Comparison of ENCODE assay signal across 28 mouse cellular contexts in genomic region chr4:152068166-152068724, GRCm38 (mm10). TPM values are rescaled to one million over a fixed set of nuclear protein-coding genes. Genes with fewer than 3 reads are reported as not detected.
DNase-seq lines count a peak whose midpoint lies in the region; ATAC-seq and TF ChIP-seq lines count a peak whose summit lies in the region.
"Had no signal": no experiment of that assay in that cellular context is flagged by ENCODE, and none has a peak within 500 bp of the region (broad histone marks: within the 10 kb centered on the region; RNA-seq: fewer than 3 reads in every experiment).

No protein-coding gene starts in this region.

- H3K9me3 ChIP-seq in midbrain, embryonic 10.5 days (replicated peaks): no peaks in the 10 kb centered on the region
- no peaks in the 10 kb centered on the region for H3K9me3 ChIP-seq in midbrain, postnatal 0 days (ENCODE audit: low read length)
- no peaks in the 10 kb centered on the region for H3K9me3 ChIP-seq in stomach, postnatal 0 days (ENCODE audit: control insufficient read depth, low read length)
- H3K9me3 ChIP-seq: forebrain, embryonic 10.5 days; G1E; heart, embryonic 15.5 days; intestine, embryonic 15.5 days; midbrain, embryonic 12.5 days had no signal

- DNase-seq in adrenal gland, postnatal 14 days: peak; percentile 40
- DNase-seq in adrenal gland, postnatal 36 days: no peak
- no peak for DNase-seq in midbrain, embryonic 10.5 days (ENCODE audit: low spot score)
- no peak for DNase-seq in midbrain, postnatal 0 days (ENCODE audit: low spot score)
- DNase-seq in gastrocnemius, postnatal 10 days: peak; percentile 41
- DNase-seq in ovary, adult 18-20 months (ENCODE audit: low spot score): no peak
- DNase-seq in stomach, postnatal 0 days (ENCODE audit: low spot score): no peak
- DNase-seq: cerebellum, adult 11-12 months; cerebellum, postnatal 10 days; kidney, adult 9 months; kidney, postnatal 14 days; retina, postnatal 1 day; right cerebral cortex, postnatal 25 days; thymus, adult 18-20 months; thymus, postnatal 4 days had no signal

- peak overlapping the region; percentile 58; the same call in 1 of the 2 replicates for H3K27ac ChIP-seq in midbrain, embryonic 10.5 days (replicated peaks)
- H3K27ac ChIP-seq in midbrain, postnatal 0 days (ENCODE audit: low read depth, low read length): no peak overlapping the region
- H3K27ac ChIP-seq in stomach, postnatal 0 days (replicated peaks): no peak overlapping the region
- H3K27ac ChIP-seq: forebrain, embryonic 10.5 days; heart, adult 2 months; heart, embryonic 15.5 days; intestine, embryonic 15.5 days; midbrain, embryonic 12.5 days had no signal

- 74% methylated on average over 6 of the region's 6 CpGs for WGBS in midbrain, embryonic 10.5 days
- WGBS in midbrain, postnatal 0 days: 77% methylated on average over 6 of the region's 6 CpGs
- 66% methylated on average over 6 of the region's 6 CpGs for WGBS in stomach, postnatal 0 days

- no peak for TF ChIP-seq CTCF in midbrain, postnatal 0 days (IDR thresholded peaks at IDR 0.05)
- no peak for TF ChIP-seq CTCF in stomach, postnatal 0 days (IDR thresholded peaks at IDR 0.05; ENCODE audit: low read depth)

- no peaks in the 10 kb centered on the region for H3K27me3 ChIP-seq in midbrain, embryonic 10.5 days (ENCODE audit: low read depth, poor library complexity, severe bottlenecking)
- no peaks in the 10 kb centered on the region for H3K27me3 ChIP-seq in midbrain, postnatal 0 days (ENCODE audit: insufficient read depth, low read length)
- no peaks in the 10 kb centered on the region for H3K27me3 ChIP-seq in stomach, postnatal 0 days (ENCODE audit: control insufficient read depth, insufficient read depth, low read length)
- H3K27me3 ChIP-seq: CH12.LX; heart, embryonic 15.5 days; intestine, embryonic 15.5 days; midbrain, embryonic 12.5 days had no signal

- ATAC-seq in midbrain, postnatal 0 days (ENCODE audit: low FRiP score): no peak
- no peak for ATAC-seq in stomach, postnatal 0 days (ENCODE audit: low FRiP score, low TSS enrichment)
- ATAC-seq: forebrain, embryonic 16.5 days; hindbrain, embryonic 16.5 days; intestine, embryonic 15.5 days; lung, postnatal 0 days had no signal

- H3K9ac ChIP-seq in midbrain, postnatal 0 days (replicated peaks; ENCODE audit: low read length, poor library complexity, severe bottlenecking): no peak overlapping the region
- H3K9ac ChIP-seq in stomach, postnatal 0 days (ENCODE audit: low read length): no peak overlapping the region; the same call in 1 of the 2 replicates
- H3K9ac ChIP-seq: heart, embryonic 15.5 days; intestine, embryonic 15.5 days; midbrain, embryonic 12.5 days had no signal

- no peak overlapping the region for H3K4me2 ChIP-seq in midbrain, postnatal 0 days (ENCODE audit: low read depth, low read length, poor library complexity, severe bottlenecking)
- no peak overlapping the region for H3K4me2 ChIP-seq in stomach, postnatal 0 days (replicated peaks; ENCODE audit: low read depth)
- H3K4me2 ChIP-seq: heart, embryonic 15.5 days; intestine, embryonic 15.5 days; midbrain, embryonic 12.5 days had no signal

- H3K4me1 ChIP-seq in midbrain, embryonic 10.5 days: peaks cover 34% of the 10 kb centered on the region
- no peaks in the 10 kb centered on the region for H3K4me1 ChIP-seq in midbrain, postnatal 0 days (ENCODE audit: insufficient read depth, low read length)
- H3K4me1 ChIP-seq in stomach, postnatal 0 days (replicated peaks; ENCODE audit: control insufficient read depth, insufficient read depth): no peaks in the 10 kb centered on the region

- H3K4me3 ChIP-seq in midbrain, embryonic 10.5 days: no peak overlapping the region
- H3K4me3 ChIP-seq in midbrain, postnatal 0 days (ENCODE audit: low read depth, low read length): no peak overlapping the region
- no peak overlapping the region for H3K4me3 ChIP-seq in stomach, postnatal 0 days (ENCODE audit: low read depth, low read length)
- H3K4me3 ChIP-seq: forebrain, embryonic 10.5 days; heart, adult 2 months; heart, embryonic 15.5 days; intestine, embryonic 15.5 days; midbrain, embryonic 12.5 days had no signal

- H3K36me3 ChIP-seq in midbrain, embryonic 10.5 days: 0 out of 2 replicates have a peak, but pooled peaks cover 4% of the 10 kb centered on the region
- H3K36me3 ChIP-seq in midbrain, postnatal 0 days (ENCODE audit: insufficient read depth, low read length): no peaks in the 10 kb centered on the region
- no peaks in the 10 kb centered on the region for H3K36me3 ChIP-seq in stomach, postnatal 0 days (ENCODE audit: control insufficient read depth, insufficient read depth, low read length)
- H3K36me3 ChIP-seq: heart, embryonic 15.5 days; intestine, embryonic 15.5 days; midbrain, embryonic 12.5 days had no signal

- no peak for TF ChIP-seq EP300 in stomach, postnatal 0 days (optimal IDR thresholded peaks at IDR 0.05)

RNA-seq across cellular contexts. Expression of gene Plekhg5, which starts 4.1 kb away (rescaled TPM):
- 16.9 and 21.5 TPM in 2 replicates for total RNA-seq in adrenal gland, postnatal 14 days (2021)
- 10 to 100 TPM; 10.0 to 13.5 TPM for total RNA-seq in adrenal gland, postnatal 36 days (2021)
- 8.1 and 9.5 TPM in 2 replicates for polyA plus RNA-seq in midbrain, embryonic 10.5 days (2016; fragmentation: Nextera tagmentation; extraction: Ambion mirVana)
- 17.6 and 33.5 TPM in 2 replicates for total RNA-seq in midbrain, postnatal 0 days (2014; rRNA removed)
- polyA plus RNA-seq in midbrain, postnatal 0 days (2015; fragmentation: Nextera tagmentation; extraction: Ambion mirVana): 13.0 and 15.1 TPM in 2 replicates
- total RNA-seq in gastrocnemius, postnatal 10 days (2021): 10 to 100 TPM; 14.7 to 22.0 TPM
- 6.4 and 7.5 TPM in 2 replicates for polyA plus RNA-seq in stomach, postnatal 0 days (2015; fragmentation: Nextera tagmentation; extraction: Ambion mirVana)

RNA-seq across cellular contexts. Expression of gene Nol9, which starts 29.1 kb away (rescaled TPM):
- 24.0 and 26.9 TPM in 2 replicates for total RNA-seq in adrenal gland, postnatal 14 days (2021)
- total RNA-seq in adrenal gland, postnatal 36 days (2021): 10 to 100 TPM; 24.8 to 27.3 TPM
- polyA plus RNA-seq in midbrain, embryonic 10.5 days (2016; fragmentation: Nextera tagmentation; extraction: Ambion mirVana): 35.3 and 35.7 TPM in 2 replicates
- total RNA-seq in midbrain, postnatal 0 days (2014; rRNA removed): 22.5 and 27.4 TPM in 2 replicates
- 17.5 and 19.0 TPM in 2 replicates for polyA plus RNA-seq in midbrain, postnatal 0 days (2015; fragmentation: Nextera tagmentation; extraction: Ambion mirVana)
- total RNA-seq in gastrocnemius, postnatal 10 days (2021): 10 to 100 TPM in 1 of 2 experiments, 1 to 10 TPM in 1; 8.7 to 12.9 TPM
- polyA plus RNA-seq in stomach, postnatal 0 days (2015; fragmentation: Nextera tagmentation; extraction: Ambion mirVana): 11.2 and 12.0 TPM in 2 replicates

RNA-seq across cellular contexts. Expression of gene Tas1r1, which starts 29.9 kb away (rescaled TPM):
- not detected in 2 replicates for total RNA-seq in adrenal gland, postnatal 14 days (2021)
- total RNA-seq in adrenal gland, postnatal 36 days (2021): not detected
- polyA plus RNA-seq in midbrain, embryonic 10.5 days (2016; fragmentation: Nextera tagmentation; extraction: Ambion mirVana): 0.73 and 0.75 TPM in 2 replicates
- 0.11 and 1.5 TPM in 2 replicates for total RNA-seq in midbrain, postnatal 0 days (2014; rRNA removed)
- 1.6 TPM in 2 replicates for polyA plus RNA-seq in midbrain, postnatal 0 days (2015; fragmentation: Nextera tagmentation; extraction: Ambion mirVana)
- 1 to 10 TPM; 1.1 to 1.3 TPM for total RNA-seq in gastrocnemius, postnatal 10 days (2021)
- 0.12 and 0.16 TPM in 2 replicates for polyA plus RNA-seq in stomach, postnatal 0 days (2015; fragmentation: Nextera tagmentation; extraction: Ambion mirVana)
- total RNA-seq: heart, postnatal 36 days; liver, adult 2 months; monocyte, adult 5-6 weeks had no signal
- polyA plus RNA-seq: liver, adult 2 months had no signal

RNA-seq across cellular contexts. Expression of gene Zbtb48, which starts 40.8 kb away (rescaled TPM):
- total RNA-seq in adrenal gland, postnatal 14 days (2021): 10.6 and 11.3 TPM in 2 replicates
- 1 to 10 TPM; 8.6 to 9.7 TPM for total RNA-seq in adrenal gland, postnatal 36 days (2021)
- 18.7 and 25.6 TPM in 2 replicates for polyA plus RNA-seq in midbrain, embryonic 10.5 days (2016; fragmentation: Nextera tagmentation; extraction: Ambion mirVana)
- 7.8 and 8.9 TPM in 2 replicates for total RNA-seq in midbrain, postnatal 0 days (2014; rRNA removed)
- polyA plus RNA-seq in midbrain, postnatal 0 days (2015; fragmentation: Nextera tagmentation; extraction: Ambion mirVana): 17.0 and 20.6 TPM in 2 replicates
- 1 to 10 TPM; 3.2 to 4.7 TPM for total RNA-seq in gastrocnemius, postnatal 10 days (2021)
- 10.1 and 10.6 TPM in 2 replicates for polyA plus RNA-seq in stomach, postnatal 0 days (2015; fragmentation: Nextera tagmentation; extraction: Ambion mirVana)

RNA-seq across cellular contexts. Expression of gene Tnfrsf25, which starts 47.5 kb away (rescaled TPM):
- total RNA-seq in adrenal gland, postnatal 14 days (2021): 2.9 and 4.8 TPM in 2 replicates
- total RNA-seq in adrenal gland, postnatal 36 days (2021): 1 to 10 TPM; 1.7 to 3.0 TPM
- 0.47 and 1.0 TPM in 2 replicates for polyA plus RNA-seq in midbrain, embryonic 10.5 days (2016; fragmentation: Nextera tagmentation; extraction: Ambion mirVana)
- total RNA-seq in midbrain, postnatal 0 days (2014; rRNA removed): 0.99 and 2.0 TPM in 2 replicates
- 0.38 and 0.49 TPM in 2 replicates for polyA plus RNA-seq in midbrain, postnatal 0 days (2015; fragmentation: Nextera tagmentation; extraction: Ambion mirVana)
- 1 to 10 TPM in 1 of 2 experiments, under 1 TPM in 1; 0.82 to 2.9 TPM for total RNA-seq in gastrocnemius, postnatal 10 days (2021)
- polyA plus RNA-seq in stomach, postnatal 0 days (2015; fragmentation: Nextera tagmentation; extraction: Ambion mirVana): 0.49 and 0.96 TPM in 2 replicates
- total RNA-seq: G1E; monocyte, adult 5-6 weeks had no signal
- polyA plus RNA-seq: G1E had no signal

Comparison
In these comparisons a context has a peak if more than half of its experiments do, and no peak if none do; other contexts are left out.
1. DNase-seq: peak in adrenal gland, postnatal 14 days (single experiment) and gastrocnemius, postnatal 10 days (single experiment); none in adrenal gland, postnatal 36 days (0 of 2), midbrain, embryonic 10.5 days (single experiment), midbrain, postnatal 0 days (single experiment), ovary, adult 18-20 months (single experiment) and stomach, postnatal 0 days (single experiment).